Mouse (Mus musculus) adrenal gland, adult 8-10 months (tissue): ENCODE measurements around the gene Gm16181. TPM values are rescaled to one million over a fixed set of nuclear protein-coding genes. Genes with fewer than 3 reads are reported as not detected.
A peak's percentile ranks its signal among the peaks of the same experiment; 100 is the strongest.

ENCODE experiments used
- DNase-seq: peaks from one replicate; pipeline ENCODE4 v3.0.0; 2022
- total RNA-seq, 4 experiments: library from RNA; stranded (reverse); gene quantifications; 2 replicates each; pipeline ENCODE4 v1.2.4; 2022

Gene Gm16181
- total RNA-seq, 4 experiments from 2014 or later: not detected

DNA sequence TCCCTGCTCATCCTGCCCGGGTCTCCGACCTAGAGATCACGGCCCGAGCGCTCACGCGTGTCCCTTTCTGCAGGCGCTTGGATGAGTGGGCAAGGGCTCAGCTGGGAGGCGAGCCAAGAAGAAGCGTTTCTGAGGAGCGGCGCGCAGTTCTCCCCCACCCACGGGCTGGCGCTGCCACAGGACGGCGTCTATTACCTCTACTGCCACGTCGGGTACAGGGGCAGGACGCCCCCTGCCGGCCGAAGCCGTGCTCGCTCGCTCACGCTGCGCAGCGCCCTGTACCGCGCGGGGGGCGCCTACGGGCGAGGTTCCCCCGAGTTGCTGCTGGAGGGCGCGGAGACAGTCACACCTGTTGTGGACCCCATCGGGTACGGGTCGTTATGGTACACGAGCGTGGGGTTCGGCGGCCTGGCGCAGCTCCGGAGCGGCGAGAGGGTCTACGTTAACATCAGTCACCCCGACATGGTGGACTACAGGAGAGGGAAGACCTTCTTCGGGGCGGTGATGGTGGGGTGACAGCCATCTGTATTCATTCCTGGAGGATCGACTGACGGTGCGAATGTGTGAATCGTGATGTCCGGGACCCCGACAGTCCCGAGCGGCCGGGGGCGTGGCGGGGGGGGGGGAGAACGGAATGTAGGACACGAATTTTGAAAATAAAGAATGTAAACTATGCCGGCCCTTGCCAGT is 24.9 kb upstream of the Gm16181 start:
- DNase-seq: peak; percentile 64

DNA sequence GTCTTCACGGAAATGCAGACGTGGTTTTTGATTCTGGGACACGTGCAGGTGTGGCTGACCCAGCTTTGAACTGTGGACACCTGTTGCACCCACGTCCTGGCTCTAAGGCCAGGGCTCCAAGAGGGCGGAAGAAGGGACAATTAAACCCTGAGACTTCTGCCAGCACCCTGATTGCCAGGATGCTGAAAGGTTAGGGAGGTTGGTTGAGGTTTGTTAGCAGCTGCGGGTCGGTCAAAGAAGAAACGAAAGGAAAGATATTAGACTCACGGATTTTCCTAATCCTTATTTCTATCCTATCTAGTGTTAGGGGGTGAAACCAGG is 24.4 kb upstream of the Gm16181 start:
- no peak for DNase-seq

DNA sequence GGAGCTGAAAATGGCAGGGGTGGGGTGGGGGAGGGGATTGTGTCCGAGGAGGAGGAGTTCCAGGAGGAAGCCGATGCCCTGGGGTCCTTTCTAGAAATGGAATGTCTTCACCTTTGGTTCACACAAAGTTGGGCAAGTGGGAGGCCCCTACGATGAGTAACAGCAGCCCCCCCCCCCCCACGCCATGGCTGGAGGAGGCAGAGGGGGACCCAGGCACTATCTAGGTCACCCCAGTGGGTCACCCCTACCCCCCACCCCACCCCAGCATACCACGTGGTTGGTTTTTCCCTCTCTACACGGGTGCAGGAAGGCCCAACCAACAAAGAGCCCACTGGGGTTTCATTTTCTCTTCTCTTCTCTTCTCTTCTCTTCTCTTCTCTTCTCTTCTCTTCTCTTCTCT is 23.5 kb upstream of the Gm16181 start:
- DNase-seq: no peak

DNA sequence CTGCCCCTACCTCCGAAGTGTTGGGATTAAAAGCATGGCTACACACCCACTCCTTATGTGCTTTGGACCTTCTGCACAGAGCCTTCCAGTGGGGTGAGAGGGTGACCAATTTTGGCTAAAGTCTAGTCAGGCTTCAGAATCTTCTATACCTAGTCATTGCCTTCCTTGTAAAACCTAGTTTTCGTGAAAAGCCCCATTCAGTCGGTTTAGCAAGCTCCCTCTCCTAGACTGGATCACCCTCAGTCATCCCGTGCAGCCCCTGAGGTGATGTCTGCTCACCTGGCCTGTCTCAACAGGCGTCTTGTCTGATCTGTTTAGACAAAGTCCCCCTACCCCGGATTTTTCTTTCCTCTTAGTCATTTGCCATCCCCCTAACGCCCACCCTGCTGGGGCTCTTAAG is 22.6 kb upstream of the Gm16181 start:
- no peak for DNase-seq

DNA sequence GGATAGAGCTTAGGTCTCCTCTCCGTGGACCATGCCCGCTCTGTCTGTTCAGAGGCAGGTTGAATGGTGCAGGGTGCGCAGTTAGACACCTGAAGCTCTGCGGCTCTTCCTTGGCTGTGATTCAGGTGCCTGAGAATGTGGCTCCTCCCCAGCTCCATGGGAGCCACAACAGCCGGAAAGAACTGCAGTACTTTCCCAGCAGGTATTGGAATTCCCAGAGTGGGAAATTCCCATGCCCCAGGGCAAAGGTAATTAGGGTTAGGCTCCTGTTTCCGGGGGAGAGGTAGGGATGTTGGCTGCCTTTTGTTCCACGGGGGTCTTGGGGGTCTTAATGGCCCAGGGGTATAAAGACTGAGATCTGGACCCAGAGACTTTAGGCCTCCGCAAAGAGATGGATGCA is 21.7 kb upstream of the Gm16181 start:
- no peak for DNase-seq

DNA sequence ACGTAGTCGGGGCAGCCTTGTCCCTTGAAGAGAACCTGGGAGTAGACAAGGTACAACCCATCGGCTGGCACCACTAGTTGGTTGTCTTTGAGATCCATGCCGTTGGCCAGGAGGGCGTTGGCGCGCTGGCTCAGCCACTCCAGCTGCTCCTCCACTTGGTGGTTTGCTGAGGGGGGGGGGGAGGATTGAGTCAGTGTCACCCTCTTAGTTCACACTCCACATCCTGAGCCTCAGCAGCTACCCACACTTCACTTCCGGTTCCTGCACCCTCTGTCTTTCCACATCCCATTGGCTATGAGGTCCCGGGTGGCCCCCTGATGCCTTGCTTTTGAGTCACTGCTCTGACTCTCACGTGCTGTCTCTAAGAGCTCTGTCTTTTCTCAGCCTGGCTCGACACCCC is 20.2 kb upstream of the Gm16181 start:
- DNase-seq: no peak

DNA sequence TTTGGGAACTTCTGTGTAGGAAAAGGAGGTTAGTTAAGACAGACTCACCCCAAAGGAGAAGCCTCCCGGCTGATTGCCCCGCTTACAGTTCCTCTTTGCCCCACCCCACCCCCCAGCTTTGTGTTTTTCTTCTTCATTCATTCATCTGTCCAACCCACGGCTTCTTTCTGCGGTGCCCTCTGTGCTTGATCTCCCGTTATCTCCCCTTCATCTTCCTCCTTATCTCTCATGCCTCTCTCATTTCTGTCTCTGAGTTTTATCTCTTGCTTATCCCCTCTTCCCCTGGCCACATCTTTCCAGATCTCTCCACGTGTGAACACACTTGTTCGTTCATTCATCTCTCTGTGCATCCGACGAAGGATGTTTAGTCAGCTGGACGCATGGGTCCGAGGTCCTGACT is 19.5 kb upstream of the Gm16181 start:
- no peak for DNase-seq

DNA sequence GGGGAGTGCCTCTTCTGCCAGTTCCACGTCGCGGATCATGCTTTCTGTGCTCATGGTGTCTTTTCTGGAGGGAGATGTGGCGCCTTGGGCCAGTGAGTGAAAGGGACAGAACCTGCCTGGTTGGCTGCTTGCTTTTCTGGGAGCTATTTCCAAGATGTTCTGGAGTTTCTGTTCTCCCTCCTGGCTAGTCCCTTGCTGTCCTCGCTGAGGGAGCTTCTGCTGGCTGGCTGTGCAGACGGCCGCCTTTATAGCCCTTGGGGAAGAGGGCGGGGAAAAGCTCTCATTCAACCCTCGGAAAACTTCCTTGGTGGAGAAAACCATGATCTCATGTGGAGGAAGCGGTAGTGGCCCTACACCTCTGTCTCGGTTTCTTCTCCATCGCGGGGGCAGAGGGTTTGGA is 18.8 kb upstream of the Gm16181 start, which contains the start of gene Tnf:
Gene Tnf, minus strand, starts transcription at position 221 of the 400 bp plus-strand sequence.
- no peak for DNase-seq

DNA sequence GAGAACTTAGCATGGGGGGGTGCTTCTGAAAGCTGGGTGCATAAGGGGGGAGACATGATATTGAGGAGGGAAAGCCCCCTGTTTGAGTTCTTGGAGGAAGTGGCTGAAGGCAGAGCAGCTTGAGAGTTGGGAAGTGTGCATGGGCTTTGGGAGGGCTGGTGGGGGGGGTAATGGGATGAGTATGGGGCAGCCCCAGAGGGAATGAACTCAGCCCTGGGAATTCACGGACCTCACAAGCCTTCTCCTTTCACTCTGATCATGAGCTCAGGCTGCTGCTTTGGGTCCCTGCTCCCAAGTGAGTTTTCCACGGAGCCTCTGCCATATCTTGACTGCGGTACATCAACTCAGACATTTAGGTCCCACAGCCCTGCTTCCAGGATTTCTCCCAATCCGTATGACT is 18.2 kb upstream of the Gm16181 start:
- DNase-seq: no peak

DNA sequence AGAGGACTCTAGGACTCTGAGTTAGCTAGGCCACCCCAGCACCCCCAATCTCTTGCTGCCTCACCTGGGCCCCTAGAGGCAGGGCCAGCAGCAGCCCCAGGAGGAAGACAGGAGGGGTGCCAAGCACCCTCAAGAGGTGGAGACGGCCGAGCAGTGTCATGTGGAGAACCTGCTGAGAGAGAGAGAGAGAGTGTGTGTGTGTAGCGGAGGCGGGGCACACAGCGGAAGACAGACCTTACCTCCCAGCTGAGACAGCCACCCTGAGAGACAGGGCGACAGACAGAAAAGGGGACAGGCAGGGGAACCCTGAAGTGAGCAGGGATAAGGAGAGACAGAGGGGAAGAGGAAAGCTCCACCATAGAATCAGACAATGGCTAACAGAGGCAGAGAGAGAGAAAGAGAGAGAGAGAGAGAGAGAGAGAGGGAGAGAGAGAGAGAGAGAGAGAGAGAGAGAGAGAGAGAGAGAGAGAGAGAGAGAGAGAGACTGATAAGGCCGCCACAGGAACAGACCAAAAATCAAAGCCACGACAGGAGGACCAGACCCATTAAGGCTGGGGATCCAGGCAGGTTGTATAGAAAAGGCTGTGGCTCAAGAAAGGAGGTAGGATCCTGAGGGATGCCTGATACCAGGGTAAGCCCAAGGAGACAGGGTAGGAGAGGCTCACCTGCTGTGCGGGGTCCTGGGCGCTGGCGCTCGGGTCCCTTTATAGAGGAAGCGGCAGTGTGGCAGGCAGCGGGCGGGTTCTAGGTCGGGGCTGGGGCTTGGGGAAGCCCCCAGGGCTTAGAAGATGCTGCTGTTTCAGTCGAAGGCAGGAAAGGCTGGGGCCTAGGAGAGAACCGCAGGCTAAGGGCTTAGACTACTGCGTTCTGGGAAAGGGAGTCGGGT is 15.9 kb upstream of the Gm16181 start, which contains the start of gene Lta:
Gene Lta, minus strand, starts transcription at position 858 of the 886 bp plus-strand sequence.
- no peak for DNase-seq

DNA sequence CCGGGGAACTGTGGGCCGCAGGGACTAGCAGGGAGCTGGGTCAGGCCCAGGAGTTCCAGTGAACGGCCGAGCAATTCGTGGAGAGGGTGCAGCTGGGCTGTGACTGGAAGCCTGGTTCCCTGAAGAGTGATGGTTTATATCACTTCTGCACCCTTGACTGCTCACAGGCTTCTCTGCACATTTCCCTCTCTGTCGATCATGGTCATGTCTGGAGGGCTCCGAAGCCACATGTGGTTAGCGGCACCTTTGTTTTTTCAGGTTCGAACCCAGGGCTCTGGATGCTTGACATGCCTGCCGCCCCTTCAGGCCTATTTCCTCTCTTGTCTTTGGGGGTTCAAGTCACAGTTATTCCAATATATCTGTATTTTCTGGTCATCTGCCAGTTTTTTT is 15.3 kb upstream of the Gm16181 start:
- DNase-seq: no peak

DNA sequence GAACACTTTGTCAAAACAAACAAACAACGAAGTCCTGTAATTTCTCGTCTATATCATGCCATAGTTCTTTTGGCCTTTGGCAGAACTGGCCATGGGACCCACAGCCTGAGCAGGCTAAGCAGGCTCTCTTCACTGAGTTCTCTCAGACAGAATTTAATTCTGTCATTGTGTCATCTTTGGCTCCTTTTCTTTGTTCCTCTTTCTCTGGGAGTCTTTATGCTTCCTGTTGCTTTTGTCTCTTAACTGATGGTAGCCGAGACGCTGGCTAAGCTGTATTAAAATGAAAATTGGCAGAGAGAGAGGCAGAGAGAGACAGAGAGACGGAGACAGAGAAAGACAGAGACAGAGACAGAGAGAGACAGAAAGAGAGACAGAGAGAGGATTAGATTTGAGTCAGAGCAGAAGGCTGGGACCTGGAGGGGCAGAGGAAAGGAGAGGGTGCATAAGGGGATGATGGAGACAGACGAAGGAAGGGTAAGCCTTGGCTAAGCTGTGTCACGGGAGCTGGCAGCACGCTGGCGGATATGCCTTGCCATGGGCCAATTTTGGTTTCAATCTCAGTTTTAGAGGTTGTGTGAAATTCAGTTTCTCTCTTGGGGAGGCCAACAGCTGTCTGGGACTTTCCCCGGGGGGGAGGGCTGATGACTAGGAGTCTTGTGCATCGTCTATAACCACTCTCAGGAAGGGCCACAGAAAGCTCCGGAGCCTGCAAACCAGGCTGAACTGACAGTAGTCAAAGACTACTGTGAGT is 10.7 kb upstream of the Gm16181 start:
- no peak for DNase-seq

DNA sequence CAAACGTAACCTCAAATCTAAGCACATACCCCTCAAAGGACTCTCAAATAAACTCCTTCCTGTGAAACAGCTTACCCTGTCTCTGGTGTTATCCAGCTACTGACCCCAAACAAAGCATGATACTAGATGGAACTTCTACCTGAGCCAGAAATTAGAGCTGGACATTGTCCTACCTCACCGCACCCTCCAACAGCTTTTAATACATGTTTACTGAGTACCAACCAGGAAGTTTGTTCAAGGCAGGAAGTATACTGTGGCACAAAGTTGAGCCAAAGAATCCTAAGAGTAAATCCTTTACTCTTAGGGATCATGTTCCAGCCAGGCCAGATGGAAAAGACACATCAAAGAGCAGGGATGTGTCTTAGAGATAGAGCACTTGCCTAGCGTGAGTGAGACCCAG is 10.0 kb upstream of the Gm16181 start:
- no peak for DNase-seq

DNA sequence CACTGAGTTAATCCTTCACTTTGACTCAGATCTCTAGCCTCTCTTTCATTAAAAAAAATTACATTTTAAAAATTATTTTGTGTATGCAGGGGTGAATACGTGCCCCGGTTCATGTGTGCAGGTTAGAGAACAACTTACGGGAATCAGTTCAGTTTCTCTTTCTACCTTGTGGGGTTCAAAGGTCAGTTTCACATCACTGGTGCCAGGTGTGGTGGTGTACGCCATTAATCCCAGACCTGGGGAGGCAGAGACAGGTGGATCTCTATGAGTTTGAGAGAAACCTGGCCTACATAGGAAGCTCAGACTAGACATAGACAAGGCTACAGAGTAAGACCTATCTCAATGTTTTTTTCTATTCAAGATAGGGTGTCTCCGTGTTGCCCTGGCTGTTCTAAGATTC is 7.6 kb upstream of the Gm16181 start:
- no peak for DNase-seq

DNA sequence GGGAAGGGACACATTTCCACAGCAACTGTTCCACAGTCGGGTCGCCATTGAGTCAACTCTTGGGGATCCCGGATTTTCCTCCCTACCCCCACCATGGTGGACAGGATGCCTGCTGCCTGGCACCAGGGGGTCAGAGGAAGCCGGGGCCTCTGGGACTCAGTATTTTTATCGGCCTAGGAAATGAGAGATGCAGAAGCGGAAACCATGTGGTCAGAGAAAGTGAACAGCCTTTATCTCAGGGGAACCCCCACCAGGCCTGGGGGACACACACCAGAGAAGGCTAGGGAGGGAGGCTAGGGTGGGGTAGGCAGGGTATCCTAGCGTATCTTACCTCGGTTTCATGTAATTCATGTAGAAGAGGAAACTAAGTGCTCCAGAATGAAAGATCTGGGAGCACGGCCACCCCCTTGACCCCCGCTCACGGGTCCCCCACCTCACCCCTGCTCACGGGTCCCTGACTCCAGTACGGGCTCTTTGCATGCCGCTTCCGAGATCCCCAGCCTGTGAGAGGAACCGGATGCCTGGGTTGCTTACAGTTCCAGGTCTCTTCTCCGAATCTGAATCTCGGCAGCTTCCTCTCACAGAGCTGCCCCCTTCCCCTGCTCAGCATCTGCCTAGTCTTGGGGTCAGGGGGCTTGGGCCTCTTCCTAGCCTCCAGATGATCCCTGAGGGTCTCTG is 2.0 kb upstream of the Gm16181 start:
- no peak for DNase-seq

DNA sequence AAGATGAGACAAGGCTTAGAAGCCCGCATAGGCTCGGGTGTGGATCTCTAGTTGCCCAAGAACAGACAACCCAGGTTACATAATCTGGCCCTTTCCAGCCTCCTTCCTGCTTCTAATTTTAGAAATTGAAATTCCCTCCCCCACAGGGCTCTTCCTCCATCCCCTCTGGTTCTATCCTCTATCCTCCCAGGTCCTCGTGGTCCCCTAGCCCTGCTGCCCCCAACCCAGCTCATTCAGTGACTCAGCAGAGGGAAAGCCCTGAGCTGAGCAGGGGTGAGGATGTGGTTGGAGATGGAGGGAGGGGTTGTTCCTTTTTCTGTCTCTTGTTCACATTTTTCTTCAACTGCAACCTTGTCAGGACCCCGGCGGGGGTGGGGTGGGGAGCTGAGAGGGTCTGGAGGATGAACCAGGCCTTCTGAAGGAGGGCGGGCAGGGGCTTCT is 1.0 kb upstream of the Gm16181 start:
- no peak for DNase-seq

DNA sequence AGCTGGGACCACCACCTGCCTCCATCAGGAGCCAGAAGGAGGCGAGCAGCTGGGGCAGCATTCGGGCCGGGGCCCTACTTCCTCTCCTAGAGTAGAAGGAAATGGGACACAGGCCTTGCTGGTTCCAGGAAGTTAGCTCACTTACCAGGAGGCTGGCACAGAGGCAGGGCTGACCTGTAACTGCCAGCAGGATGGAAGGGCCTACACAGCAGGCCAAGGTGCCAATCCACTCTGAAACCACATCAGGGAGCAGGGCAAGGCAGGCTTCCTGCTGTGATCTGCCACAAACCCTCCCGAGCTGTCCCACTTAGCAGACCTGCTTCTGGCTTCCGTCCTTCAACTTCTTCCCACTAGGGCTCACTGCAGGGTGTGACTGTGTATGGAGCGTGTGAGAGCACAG is 1.7 kb downstream of the Gm16181 start:
- DNase-seq: no peak

DNA sequence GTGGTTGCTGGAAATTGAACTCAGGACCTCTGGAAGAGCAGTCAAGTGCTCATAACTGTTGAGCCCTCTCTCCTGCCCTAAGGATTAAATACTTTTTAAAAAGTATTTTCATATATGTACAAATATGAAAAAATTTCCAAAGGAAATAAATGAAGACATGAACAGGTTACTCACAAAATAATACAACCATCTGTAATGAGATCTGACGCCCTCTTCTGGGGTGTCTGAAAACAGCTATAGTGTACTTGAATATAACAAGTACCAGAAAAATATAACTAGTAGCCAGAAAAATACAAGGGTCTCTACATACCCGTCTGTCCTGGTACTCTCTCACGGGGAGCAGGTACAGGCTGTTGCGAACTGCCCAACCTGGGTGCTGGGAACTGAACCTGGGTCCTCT is 4.0 kb downstream of the Gm16181 start:
- no peak for DNase-seq

DNA sequence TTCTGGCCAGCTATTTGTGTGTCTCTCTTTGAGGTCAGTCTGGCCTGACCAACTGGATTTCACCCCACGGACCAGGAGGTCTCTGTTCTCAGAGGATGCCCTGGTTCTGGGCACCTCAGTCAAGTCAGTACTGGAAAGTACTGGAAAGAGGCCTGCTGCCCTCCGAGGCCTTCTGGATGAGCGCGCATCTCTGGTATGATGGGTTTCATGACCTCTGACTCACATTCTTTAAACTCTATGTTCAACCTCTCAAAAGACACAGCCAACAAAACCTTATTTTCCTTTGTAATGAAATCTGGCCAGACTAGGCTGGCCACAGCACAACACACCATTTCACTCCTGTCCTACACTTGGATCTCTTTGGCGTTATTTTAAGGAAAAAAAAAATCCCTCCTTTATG is 4.8 kb downstream of the Gm16181 start:
- no peak for DNase-seq

DNA sequence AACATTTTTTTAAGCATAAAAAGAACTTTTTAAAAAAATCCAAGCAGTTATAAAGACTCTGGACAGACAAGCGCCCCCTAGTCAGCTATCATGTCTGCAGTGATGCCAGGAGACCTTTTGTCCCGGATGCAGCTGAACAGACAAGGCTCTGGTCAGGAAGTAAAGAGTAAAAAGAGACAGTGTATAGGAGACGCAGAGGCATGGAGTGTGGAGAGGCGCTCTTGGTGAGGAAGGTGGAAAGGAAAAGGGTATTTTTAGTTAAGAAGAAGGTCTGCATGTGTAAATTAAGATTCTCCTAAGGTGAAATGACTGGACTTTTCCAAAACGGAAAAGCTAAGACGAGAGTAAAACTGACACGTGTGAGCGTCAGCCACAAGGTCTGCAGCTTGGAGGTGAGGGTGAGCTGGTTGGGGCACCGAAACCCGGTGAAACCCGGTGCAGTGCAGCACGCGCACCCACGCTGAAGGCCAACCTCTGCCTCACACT is 6.0 kb downstream of the Gm16181 start:
- DNase-seq: no peak

DNA sequence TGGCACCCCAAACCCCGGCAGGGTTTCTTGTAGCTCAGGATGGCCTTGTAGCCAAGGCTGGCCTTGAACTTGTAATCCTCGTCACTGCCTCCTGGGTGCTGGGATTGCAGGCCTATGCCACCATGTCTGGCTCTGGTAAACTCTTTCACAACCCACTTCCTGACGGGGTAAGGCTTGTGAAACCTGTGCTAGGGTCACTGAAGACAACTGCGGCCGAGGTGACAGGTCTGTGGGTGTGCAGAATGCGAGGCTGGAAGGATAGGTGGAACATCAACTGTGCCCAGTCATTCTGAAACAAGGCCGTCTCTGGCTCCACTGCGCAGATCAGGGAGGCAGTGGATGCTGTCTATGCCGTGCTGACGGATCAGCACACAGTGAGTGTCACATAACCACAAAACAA is 10.4 kb downstream of the Gm16181 start:
- no peak for DNase-seq

DNA sequence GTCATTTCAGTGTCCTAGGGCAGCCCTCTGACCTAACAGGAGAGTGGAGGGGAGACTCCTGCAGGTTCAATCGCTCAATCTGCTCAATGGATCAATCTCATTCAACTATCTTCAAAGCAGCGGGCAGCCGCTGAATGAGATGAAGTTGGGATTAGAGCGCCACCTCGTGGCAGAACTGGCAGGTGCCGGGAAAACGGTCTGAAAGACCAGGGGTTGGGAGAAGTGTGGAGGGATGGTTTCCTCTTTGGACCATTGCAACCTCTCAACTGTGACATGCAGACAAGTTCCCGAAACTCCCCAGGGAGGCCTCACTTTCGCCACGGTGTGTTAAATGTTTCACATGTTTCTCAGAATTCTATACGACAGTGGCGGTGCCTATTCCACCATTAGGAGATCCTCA is 11.4 kb downstream of the Gm16181 start:
- DNase-seq: no peak

DNA sequence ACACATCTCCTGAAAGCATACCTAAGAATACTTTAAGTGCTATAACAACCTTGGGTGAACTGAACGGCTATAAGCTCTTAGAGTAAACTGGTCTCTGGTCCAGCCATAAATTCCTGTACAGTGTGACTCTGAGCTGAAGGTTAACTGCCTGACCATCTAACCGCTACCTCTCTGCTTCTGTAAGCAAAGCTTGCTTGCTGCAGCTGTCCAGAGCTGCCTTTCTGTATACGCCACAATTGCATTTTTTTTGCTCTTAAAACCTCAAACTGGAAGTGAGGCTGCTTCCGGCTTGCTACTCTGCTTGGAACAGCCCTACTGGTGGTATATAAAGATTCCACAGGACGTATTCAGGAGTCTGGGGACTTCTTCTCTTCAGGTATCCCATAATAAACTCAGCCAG is 12.0 kb downstream of the Gm16181 start:
- no peak for DNase-seq
